Mouse (Mus musculus) 3T3-L1 (cell line): ENCODE data around the gene Ftcd.

Source experiments
- DNase-seq: peaks from one replicate; pipeline ENCODE4 v3.0.0-alpha.2; 2015; ENCODE audit warnings: low read depth, low spot score

The Ftcd gene

DNA sequence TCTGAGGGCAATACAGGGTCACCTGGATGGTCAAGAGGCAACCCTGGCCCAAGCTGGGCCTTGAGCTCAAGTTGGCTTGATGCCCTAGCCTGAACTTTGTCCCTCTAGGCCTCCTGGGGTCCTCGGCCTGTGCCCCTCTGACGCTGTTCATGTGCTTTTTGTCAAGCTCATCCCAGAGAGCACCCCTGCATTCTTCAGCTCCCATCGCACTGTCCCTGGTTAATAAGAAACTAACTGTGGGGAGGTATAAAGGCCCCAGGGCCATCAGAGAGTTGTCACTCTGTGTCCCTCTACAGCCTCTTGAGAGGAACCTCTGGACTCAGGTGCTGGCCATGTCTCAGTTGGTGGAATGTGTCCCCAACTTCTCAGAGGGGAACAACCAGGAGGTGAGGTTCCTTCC is at the start of gene Ftcd:
Gene Ftcd, plus strand, starts transcription at position 275 of the 400 bp plus-strand sequence.
- DNase-seq = no peak

DNA sequence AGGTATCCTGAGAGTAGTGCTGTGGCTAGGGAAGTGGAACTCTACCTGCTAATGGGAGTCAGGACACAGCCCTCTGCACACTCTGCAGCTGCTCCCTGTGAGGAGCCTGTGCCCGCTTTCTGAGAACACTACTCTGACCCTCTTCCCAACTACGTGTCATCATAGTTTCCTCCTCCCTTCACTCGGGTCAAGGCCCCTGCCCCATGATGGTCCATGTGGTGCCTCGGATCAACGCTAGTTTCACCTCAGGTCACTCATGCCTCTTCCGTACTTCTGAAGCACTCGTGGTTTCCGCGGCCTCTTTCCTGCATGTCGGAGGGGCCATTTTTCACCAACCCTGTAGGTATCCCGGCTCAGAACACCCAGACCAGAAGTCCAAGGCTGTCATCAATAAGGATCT is 44.5 kb upstream of the Ftcd start:
- DNase-seq = no peak

GRCm38 (mm10) chr10:76531375-76531774 is 44.1 kb upstream of the Ftcd start, which contains the start of gene Lss:
Gene Lss (plus strand): TSS chr10:76531588.
- peak; percentile 93 for DNase-seq

DNA sequence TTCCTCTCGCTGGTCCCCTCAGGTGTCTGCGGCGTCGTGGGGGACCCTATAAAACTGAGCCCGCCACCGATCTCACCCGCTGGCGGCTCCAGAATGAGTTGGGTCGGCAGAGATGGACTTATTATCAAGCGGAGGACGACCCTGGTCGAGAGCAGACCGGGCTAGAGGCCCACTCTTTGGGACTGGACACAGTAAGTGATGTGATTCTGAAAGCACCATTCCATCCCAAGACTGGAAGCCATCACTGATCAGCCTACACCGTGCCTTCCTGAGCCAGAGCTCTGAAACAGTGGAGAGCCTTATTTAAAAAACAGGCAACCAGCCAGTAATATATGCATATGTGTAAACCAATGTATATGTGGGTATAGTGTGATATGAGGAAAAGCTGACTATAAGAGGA is 43.6 kb upstream of the Ftcd start:
- DNase-seq = peak; percentile 37

GRCm38 (mm10) chr10:76535526-76535925 is 39.9 kb upstream of the Ftcd start:
- no peak for DNase-seq

GRCm38 (mm10) chr10:76537619-76538018 is 37.8 kb upstream of the Ftcd start:
- peak; percentile 66 for DNase-seq

- no peak for DNase-seq
Measured at GRCm38 (mm10) chr10:76541336-76542085, 33.9 kb upstream of the Ftcd start.

- DNase-seq = peak; percentile 34
Measured at GRCm38 (mm10) chr10:76542636-76543375, 32.6 kb upstream of the Ftcd start.

DNA sequence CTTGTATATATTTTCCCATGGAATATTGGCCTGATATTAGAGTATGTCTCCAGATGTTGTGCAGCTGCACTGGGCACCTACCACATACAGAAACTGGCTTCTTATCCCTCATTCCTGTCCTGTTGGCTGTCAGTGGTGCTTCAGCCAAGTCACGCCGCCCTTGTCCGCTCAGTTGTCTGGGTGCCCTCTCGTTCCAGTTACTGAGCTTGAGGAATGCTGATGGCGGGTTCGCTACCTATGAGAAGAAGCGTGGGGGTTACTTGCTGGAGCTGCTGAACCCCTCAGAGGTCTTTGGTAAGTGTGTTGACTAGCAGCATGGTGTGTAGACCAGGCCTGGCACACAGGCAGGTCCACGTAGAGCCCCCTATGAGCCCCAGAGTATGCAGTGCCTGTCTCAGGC is 28.9 kb upstream of the Ftcd start:
- no peak for DNase-seq

DNA sequence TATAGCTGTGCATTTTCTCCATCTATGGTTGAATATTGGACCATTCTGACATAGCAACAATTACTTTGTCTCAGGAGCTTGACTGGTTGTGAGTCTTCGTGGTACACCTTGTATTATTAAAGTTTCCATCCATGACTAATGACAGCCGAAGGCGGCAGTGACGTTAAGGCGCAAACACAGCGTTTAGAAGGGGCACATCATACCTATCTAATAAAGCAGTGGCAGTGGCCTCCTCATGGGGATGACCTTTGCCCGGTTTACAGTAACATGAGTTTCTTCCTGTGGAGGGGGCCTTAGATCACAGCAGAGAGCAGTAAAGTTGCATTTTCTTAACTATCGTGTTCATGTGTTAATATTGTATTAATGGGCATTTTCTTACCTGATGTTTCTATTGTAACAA is 27.2 kb upstream of the Ftcd start:
- no peak for DNase-seq

- DNase-seq = peak; percentile 29
Measured at GRCm38 (mm10) chr10:76550458-76550857, 25.0 kb upstream of the Ftcd start.

DNA sequence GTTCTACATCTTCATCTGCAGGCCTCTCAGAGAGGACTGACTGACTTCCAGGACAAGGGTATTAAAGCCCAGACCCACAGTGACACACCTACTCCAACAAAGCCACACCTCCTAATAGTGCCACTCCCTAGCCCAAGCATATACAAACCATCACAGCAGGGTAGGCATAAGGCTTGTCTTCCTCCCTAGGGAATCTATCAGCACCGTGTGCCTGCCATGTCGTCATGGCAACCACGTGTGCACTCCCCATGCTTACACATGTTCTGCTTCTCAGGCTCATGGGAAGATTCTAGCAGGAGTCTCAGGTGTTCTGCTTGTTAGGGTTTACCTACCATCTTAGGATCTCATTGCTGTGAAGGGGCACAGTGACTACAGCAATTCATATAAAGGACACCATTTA is 23.9 kb upstream of the Ftcd start:
- DNase-seq = no peak

DNA sequence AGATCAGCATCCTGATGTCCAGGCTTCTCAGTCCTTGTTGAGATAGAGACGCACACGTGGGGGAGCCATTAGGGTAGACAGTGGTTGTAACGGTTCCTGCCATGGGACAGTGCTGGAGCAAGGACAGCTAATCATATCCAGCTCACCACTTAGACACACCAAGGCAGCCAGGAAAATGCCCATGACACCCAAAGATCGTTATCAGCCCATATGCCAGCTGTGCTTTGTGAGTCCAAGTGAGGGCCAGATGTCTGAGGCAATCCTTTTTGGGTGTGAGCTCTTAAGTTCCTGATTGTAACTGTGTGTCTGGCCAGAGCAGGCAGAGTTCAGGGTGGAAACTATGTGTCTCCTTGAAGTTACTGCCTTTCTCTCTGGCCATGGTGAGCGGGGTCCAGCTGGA is 21.4 kb upstream of the Ftcd start:
- no peak for DNase-seq

- DNase-seq = no peak
Measured at GRCm38 (mm10) chr10:76561972-76562371, 13.5 kb upstream of the Ftcd start, which contains the start of gene Spatc1l. Gene Spatc1l (plus strand): TSS chr10:76562272.

- no peak for DNase-seq
Measured at GRCm38 (mm10) chr10:76569996-76570685, 5.3 kb upstream of the Ftcd start.

DNA sequence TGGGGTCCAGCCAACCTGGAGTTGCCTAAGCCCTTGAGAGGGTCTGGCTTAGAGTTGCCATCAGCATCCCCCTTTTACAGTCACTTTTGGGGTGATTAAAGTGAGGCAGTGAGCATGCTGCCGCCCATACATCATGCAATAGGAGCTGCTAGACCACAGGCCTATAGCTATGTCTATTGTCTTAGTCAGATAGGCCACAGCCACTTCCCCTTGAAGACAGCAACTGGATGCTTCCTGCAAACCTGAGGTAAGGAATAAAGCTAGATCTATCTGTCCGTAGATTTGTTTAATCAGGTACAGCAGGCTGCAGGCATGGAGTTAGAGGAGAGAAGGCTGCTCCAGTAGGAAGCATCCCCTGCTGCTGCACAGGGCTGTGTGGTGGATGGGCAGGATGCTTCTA is 4.4 kb upstream of the Ftcd start:
- no peak for DNase-seq

GRCm38 (mm10) chr10:76572151-76572550 is 3.3 kb upstream of the Ftcd start:
- DNase-seq = no peak

DNA sequence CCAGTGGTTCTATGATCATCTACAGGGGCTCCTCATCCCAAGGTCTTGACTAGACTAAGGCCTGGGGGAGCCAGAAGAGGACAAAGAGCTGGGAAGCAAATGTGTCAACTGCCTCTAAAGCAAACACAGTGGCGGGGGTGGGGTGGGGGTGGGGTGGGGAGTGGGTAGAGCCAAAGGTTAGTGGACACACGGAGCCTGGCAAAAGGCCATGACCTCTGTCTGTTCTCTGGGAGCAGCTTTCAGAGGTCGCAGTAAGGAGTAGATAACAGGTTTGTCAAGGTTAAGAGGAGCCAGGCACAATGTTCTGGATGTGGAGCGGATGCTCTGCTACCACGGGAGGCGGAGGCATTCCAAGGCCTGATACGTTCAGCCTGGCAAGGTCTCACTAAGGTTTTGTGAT is 1.5 kb downstream of the Ftcd start:
- no peak for DNase-seq

DNA sequence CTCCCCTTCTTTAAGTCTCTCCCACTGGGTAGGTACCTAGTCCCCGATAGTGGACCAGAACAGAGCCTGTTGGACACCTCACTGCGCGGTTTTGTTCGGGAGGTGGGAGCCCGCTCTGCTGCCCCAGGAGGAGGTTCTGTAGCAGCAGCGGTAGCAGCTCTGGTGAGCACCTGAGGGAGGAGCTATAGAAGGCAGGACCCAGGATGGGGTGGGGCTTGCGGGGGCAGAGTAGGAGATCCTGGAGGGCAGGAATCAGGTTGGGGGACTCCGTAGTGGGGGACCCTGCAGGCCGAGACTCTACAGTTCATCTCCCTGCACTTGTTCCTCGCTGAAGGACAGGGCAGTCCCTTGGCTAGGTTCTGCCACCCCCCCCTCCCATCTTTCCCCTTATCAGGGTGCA is 8.7 kb downstream of the Ftcd start:
- DNase-seq = no peak

DNA sequence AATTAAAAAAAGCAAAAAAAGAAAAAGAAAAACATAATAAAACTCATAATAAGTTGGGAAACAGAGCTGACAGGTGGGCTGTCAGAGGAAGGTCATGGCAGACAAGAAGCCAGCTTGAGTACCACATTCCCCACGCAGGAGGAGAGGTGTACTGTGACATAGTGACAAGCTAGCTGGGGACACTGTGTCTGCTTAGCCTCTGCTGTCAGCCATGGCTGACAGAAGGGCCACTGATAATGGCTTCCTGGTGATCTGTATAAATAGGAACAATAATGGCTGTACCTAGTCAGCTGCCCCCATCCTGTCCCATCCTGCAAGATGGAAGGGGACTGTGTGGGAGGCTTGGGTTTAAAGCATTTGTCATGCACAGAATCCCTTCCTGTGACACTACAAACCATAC is 10.7 kb downstream of the Ftcd start:
- no peak for DNase-seq

GRCm38 (mm10) chr10:76590197-76590596 is 14.7 kb downstream of the Ftcd start:
- no peak for DNase-seq

DNA sequence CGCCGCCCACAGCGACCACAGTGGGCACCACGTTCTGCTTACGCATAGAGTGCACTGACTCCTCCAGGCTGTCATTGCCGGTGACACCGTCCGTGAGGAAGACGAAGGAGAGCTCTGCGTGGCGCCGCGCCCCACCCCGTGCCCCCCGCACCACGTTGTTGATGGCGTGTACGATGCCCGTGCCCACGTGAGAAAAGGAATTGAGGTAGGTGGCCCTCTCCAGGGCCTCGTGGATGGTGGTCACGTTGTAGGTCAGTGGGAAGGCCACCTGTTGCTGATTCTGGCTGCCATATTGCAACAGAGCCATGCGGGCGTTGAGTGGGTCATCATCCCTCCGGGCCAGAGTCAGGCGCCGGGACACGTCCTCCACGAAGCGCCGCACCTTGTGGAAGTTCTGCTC is 20.9 kb downstream of the Ftcd start:
- DNase-seq = no peak
